Mouse (Mus musculus) liver, adult 2 months (tissue): Measurements from ENCODE around the gene Svop. TPM values are rescaled to one million over a fixed set of nuclear protein-coding genes. Genes with fewer than 3 reads are reported as not detected.
A peak's percentile ranks its signal among the peaks of the same experiment; 100 is the strongest.

Experiments
- DNase-seq: peaks from one replicate; pipeline ENCODE4 v3.0.0-alpha.2; 2011; ENCODE audit warnings: low read depth, low spot score; ENCODE audit errors: extremely low read depth
- H3K27ac ChIP-seq: fragments of 200-500 bp; replicated peaks from 2 replicates; pipeline ENCODE4 v1.5.1; 2012; ENCODE audit warnings: low read depth, mild to moderate bottlenecking, control low read depth, inconsistent platforms, low read length; ENCODE audit not compliant: insufficient read depth
- H3K27me3 ChIP-seq: fragments of 200-500 bp; 2 replicates; pipeline ENCODE4 v1.6.1; 2012; ENCODE audit warnings: mild to moderate bottlenecking, moderate library complexity, low read length, inconsistent platforms; ENCODE audit not compliant: control insufficient read depth, insufficient read depth
- H3K36me3 ChIP-seq: fragments of 200-500 bp; 2 replicates; pipeline ENCODE4 v1.6.1; 2012; ENCODE audit warnings: low read length, inconsistent platforms; ENCODE audit not compliant: control insufficient read depth, insufficient read depth
- H3K4me1 ChIP-seq: fragments of 200-500 bp; 2 replicates; pipeline ENCODE4 v1.6.1; 2011; ENCODE audit warnings: low read length; ENCODE audit not compliant: control insufficient read depth, insufficient read depth
- H3K4me3 ChIP-seq: fragments of 200-500 bp; 2 replicates; pipeline ENCODE4 v1.5.1; 2011; ENCODE audit warnings: low read depth, mild to moderate bottlenecking, control low read depth, low read length, moderate library complexity; ENCODE audit not compliant: insufficient read depth
- H3K79me2 ChIP-seq: fragments of 200-500 bp; 2 replicates; pipeline ENCODE4 v1.6.1; 2012; ENCODE audit warnings: inconsistent platforms, mild to moderate bottlenecking, low read length, moderate library complexity; ENCODE audit not compliant: control insufficient read depth, insufficient read depth
- H3K9ac ChIP-seq: fragments of 200-500 bp; 2 replicates; pipeline ENCODE4 v1.6.1; 2012; ENCODE audit warnings: low read depth, mild to moderate bottlenecking, control low read depth, inconsistent platforms, low read length
- CTCF ChIP-seq: fragments of 200-500 bp; IDR thresholded peaks from 2 replicates; pipeline ENCODE4 v1.5.1; 2011; ENCODE audit warnings: low read depth, low read length, control low read depth
- POLR2A ChIP-seq: fragments of 200-500 bp; IDR thresholded peaks from 2 replicates; pipeline ENCODE4 v1.6.1; 2011; ENCODE audit warnings: low read length, control low read depth; ENCODE audit not compliant: insufficient read depth; ENCODE audit errors: extremely low read depth
- WGBS: fragments of 180-500 bp; shearing (Covaris S2); methylation state at CpG from one replicate; pipeline ENCODE4 v1.1.7; 2018; 5-methylcytosine and 5-hydroxymethylcytosine counted together
- polyA plus RNA-seq: library from polyadenylated mRNA; depleted of rRNA; stranded (reverse); fragments of >200 nt; gene quantifications from 2 replicates; pipeline ENCODE4 v1.2.3, GENCODE M21; 2012
- total RNA-seq: library from RNA; depleted of rRNA; stranded (reverse); fragments of >200 nt; gene quantifications from 2 replicates; pipeline ENCODE4 v1.2.3, GENCODE M21; 2014

Gene Svop
- total and polyA plus RNA-seq, 2 experiments: not detected

GRCm38 (mm10) chr5:114065161-114065560 lies 26.2 kb downstream of the Svop start, which contains the start of gene Usp30:
TSS of gene Usp30 (plus strand) at chr5:114065461.
- Histone ChIP-seq H3K27ac (no peak within 1 kb of the TSS), H3K36me3 (no peaks in the 10 kb centered on the region), H3K4me1 (no peaks in the 10 kb centered on the region), H3K79me2 (no peaks in the 10 kb centered on the region), H3K4me3 (no peak within 1 kb of the TSS), H3K27me3 (no peaks in the 10 kb centered on the region), H3K9ac (no peak within 1 kb of the TSS)
- TF ChIP-seq CTCF (no peak), POLR2A (no peak)
- DNase-seq: no peak
- 91% methylated on average over 6 of the region's 6 CpGs for whole genome bisulfite sequencing

GRCm38 (mm10) chr5:114063958-114064357 lies 27.4 kb downstream of the Svop start:
- no peaks in the 10 kb centered on the region for H3K36me3 ChIP-seq
- no peak for TF ChIP-seq POLR2A
- no peak for TF ChIP-seq CTCF

GRCm38 (mm10) chr5:114061675-114062074 lies 29.7 kb downstream of the Svop start:
- no peaks in the 10 kb centered on the region for H3K79me2 ChIP-seq
- H3K27ac ChIP-seq: no peak overlapping the region
- H3K36me3 ChIP-seq: no peaks in the 10 kb centered on the region
- H3K4me3 ChIP-seq: no peak overlapping the region
- H3K9ac ChIP-seq: no peak overlapping the region
- TF ChIP-seq POLR2A: no peak
- no peak for TF ChIP-seq CTCF
- no peaks in the 10 kb centered on the region for H3K27me3 ChIP-seq
- no peak for DNase-seq
- no peaks in the 10 kb centered on the region for H3K4me1 ChIP-seq
- WGBS: 50% methylated on average over 7 of the region's 7 CpGs

More at GRCm38 (mm10) chr5:114063958-114064357, 27.4 kb downstream of the Svop start:
- Histone ChIP-seq H3K79me2 (no peaks in the 10 kb centered on the region), H3K9ac (no peak overlapping the region), H3K27ac (no peak overlapping the region), H3K4me1 (no peaks in the 10 kb centered on the region), H3K4me3 (no peak overlapping the region), H3K27me3 (no peaks in the 10 kb centered on the region)
- no peak for DNase-seq
- 78% methylated on average over 4 of the region's 4 CpGs for WGBS

GRCm38 (mm10) chr5:114057129-114057731 lies 34.1 kb downstream of the Svop start:
- Histone ChIP-seq H3K4me3 (no peak overlapping the region), H3K27ac (no peak overlapping the region), H3K36me3 (no peaks in the 10 kb centered on the region), H3K9ac (no peak overlapping the region), H3K27me3 (no peaks in the 10 kb centered on the region), H3K79me2 (no peaks in the 10 kb centered on the region), H3K4me1 (no peaks in the 10 kb centered on the region)
- WGBS: 73% methylated on average over 9 of the region's 9 CpGs
- DNase-seq: no peak
- TF ChIP-seq CTCF: no peak
- no peak for TF ChIP-seq POLR2A

- H3K4me3 ChIP-seq: no peak overlapping the region
- no peak overlapping the region for H3K9ac ChIP-seq
- WGBS: 27% methylated on average over 9 of the region's 9 CpGs
- TF ChIP-seq POLR2A (no peak), CTCF (peak; percentile 95)
- no peaks in the 10 kb centered on the region for H3K36me3 ChIP-seq
- peak; percentile 57 for DNase-seq
- no peak overlapping the region for H3K27ac ChIP-seq
- H3K27me3 ChIP-seq: no peaks in the 10 kb centered on the region
- H3K79me2 ChIP-seq: no peaks in the 10 kb centered on the region
- no peaks in the 10 kb centered on the region for H3K4me1 ChIP-seq
These were observed 39.1 kb downstream of the Svop start for GRCm38 (mm10) chr5:114052246-114052761.

GRCm38 (mm10) chr5:114048731-114049308 lies 42.5 kb downstream of the Svop start:
- Histone ChIP-seq H3K4me3 (no peak overlapping the region), H3K36me3 (no peaks in the 10 kb centered on the region), H3K27ac (no peak overlapping the region), H3K9ac (no peak overlapping the region), H3K27me3 (no peaks in the 10 kb centered on the region), H3K79me2 (no peaks in the 10 kb centered on the region), H3K4me1 (no peaks in the 10 kb centered on the region)
- no peak for DNase-seq
- 51% methylated on average over 12 of the region's 12 CpGs for WGBS
- no peak for TF ChIP-seq POLR2A
- no peak for TF ChIP-seq CTCF
